Mouse (Mus musculus): Measurements from ENCODE around the gene Nfib.

DNA sequence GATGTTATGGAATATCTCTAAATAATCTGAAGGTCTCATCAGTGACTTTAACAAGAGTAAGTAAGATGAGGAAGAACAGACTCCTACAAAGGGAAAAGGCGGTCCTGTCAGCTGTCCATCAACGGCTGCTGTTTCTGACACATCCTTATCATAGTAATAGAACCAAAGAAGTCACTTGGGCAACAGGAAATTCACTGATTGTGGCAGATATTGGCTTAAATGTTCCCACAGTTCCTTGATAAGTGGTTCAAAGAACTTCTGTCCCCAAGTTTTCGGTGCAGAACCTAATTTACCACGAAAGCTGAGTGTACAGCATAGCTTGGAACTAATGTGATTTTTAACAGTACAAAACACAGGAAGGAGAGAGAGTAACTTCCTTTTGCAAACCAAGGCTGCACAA, 311.2 kb downstream of the Nfib start:
- TF ChIP-seq CTCF (IDR thresholded peaks at IDR 0.05) (no peak), EP300 (IDR thresholded peaks at IDR 0.05) (no peak)

Data from lung, postnatal 0 days (tissue).